Mouse (Mus musculus) thymus, adult 2 months (tissue): ENCODE measurements around the gene Golga1.

Experiments
- CTCF ChIP-seq: fragments of 200-500 bp; IDR thresholded peaks from 2 replicates; pipeline ENCODE4 v1.5.1; 2012; ENCODE audit warnings: mild to moderate bottlenecking, control low read depth, low read length, moderate library complexity, borderline replicate concordance; ENCODE audit not compliant: control insufficient read depth, poor library complexity, insufficient read depth; ENCODE audit errors: extremely low read depth
- POLR2A ChIP-seq: fragments of 200-500 bp; IDR thresholded peaks from 2 replicates; pipeline ENCODE4 v1.6.1; 2012; ENCODE audit warnings: mild to moderate bottlenecking, low read length, control low read depth, moderate library complexity; ENCODE audit not compliant: control insufficient read depth, poor library complexity, insufficient read depth; ENCODE audit errors: extremely low read depth

DNA sequence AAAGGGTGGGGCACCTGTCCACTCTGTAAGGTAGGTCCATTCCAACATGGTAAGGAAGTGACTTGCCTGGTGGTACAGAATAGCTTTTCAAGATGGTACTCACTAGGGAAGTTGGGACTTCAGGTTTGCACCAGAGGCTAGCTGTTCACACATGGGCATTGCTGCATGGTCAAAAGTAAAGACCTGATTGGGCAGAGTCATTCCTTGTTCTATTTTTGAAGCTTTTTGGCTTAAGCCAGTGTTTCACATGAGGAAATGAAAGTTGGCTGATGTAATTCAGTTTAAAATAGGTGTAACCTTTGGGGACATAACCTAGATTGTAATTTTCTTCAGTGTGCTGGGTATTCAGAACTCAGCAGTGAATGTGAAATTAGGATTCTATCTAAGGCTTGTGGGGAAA, 54.1 kb downstream of the Golga1 start:
- TF ChIP-seq CTCF: no peak
- TF ChIP-seq POLR2A: no peak
